Mouse (Mus musculus) liver, embryonic 14.5 days (tissue): Measurements from ENCODE around the gene Ntm. TPM values are rescaled to one million over a fixed set of nuclear protein-coding genes. Genes with fewer than 3 reads are reported as not detected.

Source experiments
- ATAC-seq: fragments of 200-750 bp; cut with Nextera tagmentation; 2 replicates; pipeline ENCODE4 v1.8.0; 2017; ENCODE audit warnings: moderate number of reproducible peaks, mild to moderate bottlenecking, moderate library complexity; ENCODE audit not compliant: insufficient read depth
- DNase-seq, 3 experiments: peaks; one replicate each; pipeline ENCODE4 v3.0.0-alpha.2; 2012 to 2013; ENCODE audit warnings: low read depth in 3 of 3, low spot score in 3 of 3
- H3K27ac ChIP-seq: fragments of 300-500 bp; sonication (generic); 2 replicates; pipeline ENCODE4 v1.5.1; 2014; ENCODE audit warnings: moderate library complexity, mild to moderate bottlenecking, control low read depth, inconsistent platforms
- H3K27me3 ChIP-seq: fragments of 300-500 bp; sonication (generic); 2 replicates; pipeline ENCODE4 v1.6.1; 2014; ENCODE audit warnings: mild to moderate bottlenecking, low read length, moderate library complexity; ENCODE audit not compliant: control insufficient read depth, insufficient read depth
- H3K36me3 ChIP-seq: fragments of 300-500 bp; sonication (generic); replicated peaks from 2 replicates; pipeline ENCODE4 v1.6.1; 2014; ENCODE audit warnings: low read depth; ENCODE audit not compliant: control insufficient read depth, insufficient read depth
- H3K4me1 ChIP-seq, 2 experiments: fragments of 200-500 bp in 1 of 2; fragments of 300-500 bp in 1 of 2; sonication (generic) in 1 of 2; replicated peaks; 2 replicates each; pipeline ENCODE4 v1.6.1; 2012 to 2014; ENCODE audit warnings: antibody characterized with exemption in 1 of 2, inconsistent platforms in 1 of 2, low read length in 1 of 2; ENCODE audit not compliant: control insufficient read depth in 2 of 2, insufficient read depth in 2 of 2
- H3K4me2 ChIP-seq: fragments of 300-500 bp; sonication (generic); 2 replicates; pipeline ENCODE4 v1.6.1; 2014; ENCODE audit warnings: low read depth, mild to moderate bottlenecking, control low read depth, moderate library complexity
- H3K4me3 ChIP-seq, 2 experiments: fragments of 200-500 bp in 1 of 2; fragments of 300-500 bp in 1 of 2; sonication (generic) in 1 of 2; 2 replicates each; pipeline ENCODE4 v1.5.1; 2012 to 2014; ENCODE audit warnings: low read depth in 2 of 2, low read length in 2 of 2, mild to moderate bottlenecking in 2 of 2, control low read depth in 1 of 2, inconsistent platforms in 1 of 2, moderate library complexity in 1 of 2; ENCODE audit not compliant: insufficient read depth in 1 of 2
- H3K9ac ChIP-seq: fragments of 300-500 bp; sonication (generic); replicated peaks from 2 replicates; pipeline ENCODE4 v1.6.1; 2014; ENCODE audit warnings: mild to moderate bottlenecking, control low read depth, moderate library complexity
- H3K9me3 ChIP-seq: fragments of 300-500 bp; sonication (generic); 2 replicates; pipeline ENCODE4 v1.6.1; 2016; ENCODE audit warnings: low read length, mixed read lengths; ENCODE audit not compliant: control insufficient read depth
- CTCF ChIP-seq: IDR thresholded peaks from 2 replicates; pipeline ENCODE4 v1.5.1; 2016; ENCODE audit warnings: antibody characterized with exemption, low read depth, control low read depth
- EP300 ChIP-seq: IDR thresholded peaks from 2 replicates; pipeline ENCODE4 v1.6.1; 2016; ENCODE audit warnings: antibody characterized with exemption, low read depth
- WGBS: fragments of 180-500 bp; shearing (Covaris S2); extraction: QIAGEN DNeasy Blood & Tissue Kit; methylation state at CpG from one replicate; pipeline ENCODE4 v1.1.7; 2014; ENCODE audit not compliant: insufficient replicate concordance; 5-methylcytosine and 5-hydroxymethylcytosine counted together
- polyA plus RNA-seq, 2 experiments: library from polyadenylated mRNA; depleted of rRNA in 1 of 2; stranded (reverse) in 1 of 2; unstranded in 1 of 2; fragments of >200 nt; fragmentation: Nextera tagmentation in 1 of 2; extraction: Ambion mirVana in 1 of 2; gene quantifications; 2 replicates each; pipeline versions ENCODE4 v1.2.1 to v1.2.3; 2012 to 2014

Ntm gene
- polyA plus RNA-seq, 2 experiments: 0.21 to 0.30 TPM

- Histone ChIP-seq H3K9me3 (no peaks in the 10 kb centered on the region), H3K4me2 (no peak overlapping the region), H3K9ac (no peak overlapping the region), H3K4me3 (no peak overlapping the region), H3K36me3 (no peaks in the 10 kb centered on the region), H3K27me3 (no peaks in the 10 kb centered on the region), H3K4me1 (no peaks in the 10 kb centered on the region), H3K27ac (no peak overlapping the region)
- DNase-seq (no peak), ATAC-seq (no peak)
- TF ChIP-seq EP300 (no peak), CTCF (no peak)
- WGBS: 32% methylated on average over 8 of the region's 8 CpGs
These were observed 114.0 kb downstream of the Ntm start for GRCm38 (mm10) chr9:29848735-29849455.

- Histone ChIP-seq H3K36me3 (no peaks in the 10 kb centered on the region), H3K4me3 (no peak overlapping the region), H3K27me3 (no peaks in the 10 kb centered on the region), H3K4me1 (no peaks in the 10 kb centered on the region), H3K4me2 (no peak overlapping the region), H3K9me3 (no peaks in the 10 kb centered on the region), H3K27ac (no peak overlapping the region), H3K9ac (no peak overlapping the region)
- DNase-seq: no peak
- WGBS: 56% methylated on average over 6 of the region's 6 CpGs
- no peak for ATAC-seq
- TF ChIP-seq CTCF: no peak
- no peak for TF ChIP-seq EP300
These were observed 125.6 kb downstream of the Ntm start for GRCm38 (mm10) chr9:29837344-29837743.

GRCm38 (mm10) chr9:29834911-29835310, 128.0 kb downstream of the Ntm start:
- Histone ChIP-seq H3K4me2 (no peak overlapping the region), H3K4me1 (no peaks in the 10 kb centered on the region), H3K36me3 (no peaks in the 10 kb centered on the region), H3K27me3 (no peaks in the 10 kb centered on the region), H3K9me3 (no peaks in the 10 kb centered on the region), H3K9ac (no peak overlapping the region), H3K4me3 (no peak overlapping the region), H3K27ac (no peak overlapping the region)
- ATAC-seq (no peak), DNase-seq (no peak)
- TF ChIP-seq EP300 (no peak), CTCF (no peak)
- 56% methylated on average over 5 of the region's 5 CpGs for WGBS

GRCm38 (mm10) chr9:29833781-29834180, 129.2 kb downstream of the Ntm start:
- no peak for TF ChIP-seq CTCF

GRCm38 (mm10) chr9:29827240-29827660, 135.7 kb downstream of the Ntm start:
- 25% methylated on average over 5 of the region's 5 CpGs for WGBS

More at GRCm38 (mm10) chr9:29833781-29834180, 129.2 kb downstream of the Ntm start:
- no peak for ATAC-seq
- no peak overlapping the region for H3K9ac ChIP-seq
- WGBS: 65% methylated on average over 2 of the region's 2 CpGs
- no peak for DNase-seq
- no peaks in the 10 kb centered on the region for H3K27me3 ChIP-seq
- no peak overlapping the region for H3K4me2 ChIP-seq
- no peaks in the 10 kb centered on the region for H3K9me3 ChIP-seq
- H3K36me3 ChIP-seq: no peaks in the 10 kb centered on the region
- no peak overlapping the region for H3K27ac ChIP-seq
- no peaks in the 10 kb centered on the region for H3K4me1 ChIP-seq
- H3K4me3 ChIP-seq: no peak overlapping the region

More at GRCm38 (mm10) chr9:29827240-29827660, 135.7 kb downstream of the Ntm start:
- no peaks in the 10 kb centered on the region for H3K36me3 ChIP-seq
- no peaks in the 10 kb centered on the region for H3K9me3 ChIP-seq
- H3K27ac ChIP-seq: no peak overlapping the region
- H3K4me3 ChIP-seq: no peak overlapping the region
- no peaks in the 10 kb centered on the region for H3K4me1 ChIP-seq
- H3K27me3 ChIP-seq: no peaks in the 10 kb centered on the region
- DNase-seq (no peak), ATAC-seq (no peak)
- TF ChIP-seq CTCF (no peak), EP300 (no peak)
- H3K9ac ChIP-seq: no peak overlapping the region
- H3K4me2 ChIP-seq: no peak overlapping the region
